Mouse (Mus musculus): ENCODE data around the gene Hoxc13.

GRCm38 (mm10) chr15:102921053-102922011 lies at the start of gene Hoxc13:
- TF ChIP-seq CTCF (IDR thresholded peaks at IDR 0.05; ENCODE audit: insufficient read depth, low read depth, low read length) = no peak
- TF ChIP-seq POLR2A (IDR thresholded peaks at IDR 0.05; ENCODE audit: insufficient read depth, low read depth, low read length) = no peak
